Mouse (Mus musculus) heart, embryonic 13.5 days (tissue): Measurements from ENCODE around the gene 4933427D14Rik. TPM values are rescaled to one million over a fixed set of nuclear protein-coding genes. Genes with fewer than 3 reads are reported as not detected.
A peak's percentile ranks its signal among the peaks of the same experiment; 100 is the strongest.

Experiments
- ATAC-seq: fragments of 200-750 bp; cut with Nextera tagmentation; 2 replicates; pipeline ENCODE4 v1.8.0; 2017; ENCODE audit warnings: moderate TSS enrichment; ENCODE audit not compliant: insufficient number of reproducible peaks, low FRiP score, low TSS enrichment; ENCODE audit errors: extremely low read depth
- H3K27ac ChIP-seq: fragments of 300-500 bp; sonication (generic); replicated peaks from 2 replicates; pipeline ENCODE4 v1.5.1; 2015; ENCODE audit warnings: moderate library complexity, mild to moderate bottlenecking, inconsistent platforms
- H3K27me3 ChIP-seq: fragments of 300-500 bp; sonication (generic); replicated peaks from 2 replicates; pipeline ENCODE4 v1.6.1; 2015; ENCODE audit warnings: mild to moderate bottlenecking, inconsistent platforms
- H3K36me3 ChIP-seq: fragments of 300-500 bp; sonication (generic); 2 replicates; pipeline ENCODE4 v1.6.1; 2015; ENCODE audit warnings: mild to moderate bottlenecking, inconsistent platforms
- H3K4me1 ChIP-seq: fragments of 300-500 bp; sonication (generic); 2 replicates; pipeline ENCODE4 v1.6.1; 2015; ENCODE audit warnings: inconsistent platforms
- H3K4me2 ChIP-seq: fragments of 300-500 bp; sonication (generic); 2 replicates; pipeline ENCODE4 v1.6.1; 2015; ENCODE audit warnings: inconsistent platforms, mild to moderate bottlenecking, moderate library complexity
- H3K4me3 ChIP-seq: fragments of 300-500 bp; sonication (generic); 2 replicates; pipeline ENCODE4 v1.5.1; 2015; ENCODE audit warnings: moderate library complexity, mild to moderate bottlenecking, inconsistent platforms
- H3K9ac ChIP-seq: fragments of 300-500 bp; sonication (generic); 2 replicates; pipeline ENCODE4 v1.6.1; 2015; ENCODE audit warnings: inconsistent platforms, mild to moderate bottlenecking, moderate library complexity
- H3K9me3 ChIP-seq: fragments of 300-500 bp; sonication (generic); 2 replicates; pipeline ENCODE4 v1.6.1; 2016; ENCODE audit warnings: inconsistent platforms
- WGBS: fragments of 180-500 bp; shearing (Covaris S2); methylation state at CpG from one replicate; pipeline ENCODE4 v1.1.7; 2015; ENCODE audit warnings: mixed read lengths; 5-methylcytosine and 5-hydroxymethylcytosine counted together
- polyA plus RNA-seq: library from polyadenylated mRNA; unstranded; fragments of >200 nt; fragmentation: Nextera tagmentation; extraction: Ambion mirVana; gene quantifications from 2 replicates; pipeline ENCODE4 v1.2.1, GENCODE M21; 2015

Gene 4933427D14Rik
- polyA plus RNA-seq, 1 experiment from 2014 or later = 7.7 TPM

- H3K4me1 ChIP-seq = peaks cover 4% of the 10 kb centered on the region
- no peaks in the 10 kb centered on the region for H3K9me3 ChIP-seq
- H3K9ac ChIP-seq = no peak overlapping the region
- H3K4me2 ChIP-seq = no peak overlapping the region
- peaks cover 24% of the 10 kb centered on the region; the same call in 1 of the 2 replicates for H3K27me3 ChIP-seq
- H3K36me3 ChIP-seq = no peaks in the 10 kb centered on the region
- WGBS = 18% methylated on average over 5 of the region's 5 CpGs
- no peak overlapping the region for H3K27ac ChIP-seq
- H3K4me3 ChIP-seq = no peak overlapping the region
- no peak for ATAC-seq
Measured at GRCm38 (mm10) chr11:72224865-72225264, 17.6 kb upstream of the 4933427D14Rik start.

GRCm38 (mm10) chr11:72223414-72223813 lies 16.2 kb upstream of the 4933427D14Rik start:
- Histone ChIP-seq H3K36me3 (no peaks in the 10 kb centered on the region), H3K9ac (no peak overlapping the region), H3K4me3 (no peak overlapping the region), H3K27me3 (peaks cover 10% of the 10 kb centered on the region; the same call in 1 of the 2 replicates), H3K4me2 (no peak overlapping the region), H3K4me1 (peaks cover 4% of the 10 kb centered on the region), H3K9me3 (no peaks in the 10 kb centered on the region), H3K27ac (no peak overlapping the region)
- ATAC-seq = no peak
- 67% methylated on average over 4 of the region's 4 CpGs for WGBS

GRCm38 (mm10) chr11:72221278-72221677 lies 14.0 kb upstream of the 4933427D14Rik start:
- peaks cover 4% of the 10 kb centered on the region for H3K4me1 ChIP-seq
- H3K9ac ChIP-seq = no peak overlapping the region
- no peaks in the 10 kb centered on the region for H3K36me3 ChIP-seq
- no peak overlapping the region for H3K27ac ChIP-seq
- H3K4me3 ChIP-seq = no peak overlapping the region
- H3K27me3 ChIP-seq = no peaks in the 10 kb centered on the region
- 12% methylated on average over 6 of the region's 6 CpGs for WGBS
- ATAC-seq = no peak
- H3K9me3 ChIP-seq = no peaks in the 10 kb centered on the region
- H3K4me2 ChIP-seq = no peak overlapping the region

- no peak for ATAC-seq
- no peak overlapping the region for H3K27ac ChIP-seq
- no peaks in the 10 kb centered on the region for H3K27me3 ChIP-seq
- H3K4me3 ChIP-seq = no peak overlapping the region
- no peaks in the 10 kb centered on the region for H3K9me3 ChIP-seq
- H3K9ac ChIP-seq = no peak overlapping the region
- H3K4me1 ChIP-seq = peaks cover 11% of the 10 kb centered on the region; the same call in 1 of the 2 replicates
- H3K36me3 ChIP-seq = peaks cover 11% of the 10 kb centered on the region
- 78% methylated on average over 5 of the region's 5 CpGs for WGBS
- H3K4me2 ChIP-seq = no peak overlapping the region
Measured at GRCm38 (mm10) chr11:72217116-72217515, 9.9 kb upstream of the 4933427D14Rik start.

GRCm38 (mm10) chr11:72215410-72215797 lies 8.1 kb upstream of the 4933427D14Rik start, which contains the start of gene Med31:
Gene Med31 (minus strand): TSS chr11:72215592.
- ATAC-seq = peak; percentile 64
- Histone ChIP-seq H3K9ac (peak within 1 kb of the TSS; percentile 91), H3K4me2 (peak within 1 kb of the TSS; percentile 98), H3K27ac (peak within 1 kb of the TSS; percentile 76), H3K4me1 (peaks cover 11% of the 10 kb centered on the region; the same call in 1 of the 2 replicates), H3K36me3 (peaks cover 28% of the 10 kb centered on the region), H3K9me3 (no peaks in the 10 kb centered on the region), H3K4me3 (peak within 1 kb of the TSS; percentile 88), H3K27me3 (no peaks in the 10 kb centered on the region)
- WGBS = 2% methylated on average over 29 of the region's 29 CpGs

- under 1% methylated on average over 51 of the region's 51 CpGs for WGBS
- Histone ChIP-seq H3K27ac (peak overlapping the region; percentile 76), H3K36me3 (peaks cover 34% of the 10 kb centered on the region), H3K4me2 (peak overlapping the region; percentile 98), H3K9ac (peak overlapping the region; percentile 91), H3K4me1 (peaks cover 11% of the 10 kb centered on the region; the same call in 1 of the 2 replicates), H3K9me3 (no peaks in the 10 kb centered on the region), H3K27me3 (no peaks in the 10 kb centered on the region), H3K4me3 (peak overlapping the region; percentile 88)
- peak; percentile 88 for ATAC-seq
Measured at GRCm38 (mm10) chr11:72214591-72215409, 7.5 kb upstream of the 4933427D14Rik start.

- Histone ChIP-seq H3K9me3 (no peaks in the 10 kb centered on the region), H3K36me3 (peaks cover 39% of the 10 kb centered on the region), H3K4me3 (peak overlapping the region; percentile 91), H3K4me1 (peaks cover 17% of the 10 kb centered on the region), H3K4me2 (peak overlapping the region; percentile 94), H3K9ac (peak overlapping the region; percentile 93), H3K27me3 (no peaks in the 10 kb centered on the region), H3K27ac (peak overlapping the region; percentile 50; the same call in 1 of the 2 replicates)
- ATAC-seq = no peak
- WGBS = 12% methylated on average over 17 of the region's 17 CpGs
Measured at GRCm38 (mm10) chr11:72207834-72208377, 647 bp upstream of the 4933427D14Rik start.

GRCm38 (mm10) chr11:72206341-72207203 lies 687 bp downstream of the 4933427D14Rik start, which contains the start of gene Gm43951:
Gene Gm43951 (minus strand): TSS chr11:72206840.
- H3K4me1 ChIP-seq = peaks cover 17% of the 10 kb centered on the region
- H3K27ac ChIP-seq = peak within 1 kb of the TSS; percentile 50; the same call in 1 of the 2 replicates
- H3K9me3 ChIP-seq = no peaks in the 10 kb centered on the region
- peak within 1 kb of the TSS; percentile 94 for H3K4me2 ChIP-seq
- H3K36me3 ChIP-seq = peaks cover 35% of the 10 kb centered on the region
- H3K9ac ChIP-seq = peak within 1 kb of the TSS; percentile 93
- H3K4me3 ChIP-seq = peak within 1 kb of the TSS; percentile 91
- no peak for ATAC-seq
- H3K27me3 ChIP-seq = no peaks in the 10 kb centered on the region
- 1% methylated on average over 43 of the region's 43 CpGs for WGBS

GRCm38 (mm10) chr11:72205256-72205655 lies 2.0 kb downstream of the 4933427D14Rik start:
- Histone ChIP-seq H3K4me2 (peak overlapping the region; percentile 94; the same call in 1 of the 2 replicates), H3K4me3 (peak overlapping the region; percentile 91; the same call in 1 of the 2 replicates), H3K36me3 (peaks cover 29% of the 10 kb centered on the region), H3K9me3 (no peaks in the 10 kb centered on the region), H3K4me1 (peaks cover 17% of the 10 kb centered on the region), H3K27me3 (no peaks in the 10 kb centered on the region), H3K9ac (peak overlapping the region; percentile 93; the same call in 1 of the 2 replicates), H3K27ac (no peak overlapping the region)
- WGBS = 81% methylated on average over 6 of the region's 6 CpGs
- no peak for ATAC-seq

- H3K36me3 ChIP-seq = peaks cover 24% of the 10 kb centered on the region
- no peaks in the 10 kb centered on the region for H3K27me3 ChIP-seq
- no peaks in the 10 kb centered on the region for H3K9me3 ChIP-seq
- no peak overlapping the region for H3K27ac ChIP-seq
- 81% methylated on average over 1 of the region's 1 CpGs for WGBS
- H3K4me1 ChIP-seq = peaks cover 17% of the 10 kb centered on the region
- H3K4me2 ChIP-seq = no peak overlapping the region
- no peak overlapping the region for H3K9ac ChIP-seq
- ATAC-seq = no peak
- no peak overlapping the region for H3K4me3 ChIP-seq
Measured at GRCm38 (mm10) chr11:72203440-72203839, 3.8 kb downstream of the 4933427D14Rik start.
